Mouse (Mus musculus) CD8-positive naive resting alpha-beta T cell, adult 2 months (primary cell): ENCODE data around the gene Fbxl13.

Source experiments
- DNase-seq, 2 experiments: peaks; one replicate each; pipeline ENCODE4 v3.0.0; 2022; ENCODE audit warnings: low read depth in 2 of 2, low spot score in 2 of 2

The Fbxl13 gene

GRCm38 (mm10) chr5:21578136-21578535, 67.3 kb downstream of the Fbxl13 start:
- DNase-seq = no peak

- DNase-seq = no peak
These were observed 70.3 kb downstream of the Fbxl13 start for GRCm38 (mm10) chr5:21575210-21575550.

- DNase-seq = no peak
These were observed 70.8 kb downstream of the Fbxl13 start for GRCm38 (mm10) chr5:21574386-21575209.

- DNase-seq = no peak
These were observed 72.5 kb downstream of the Fbxl13 start for GRCm38 (mm10) chr5:21572764-21573416.

GRCm38 (mm10) chr5:21567784-21568183, 77.7 kb downstream of the Fbxl13 start:
- no peak for DNase-seq

GRCm38 (mm10) chr5:21565392-21566065, 79.9 kb downstream of the Fbxl13 start:
- no peak for DNase-seq

GRCm38 (mm10) chr5:21563936-21564335, 81.5 kb downstream of the Fbxl13 start:
- no peak for DNase-seq

- DNase-seq = no peak
These were observed 88.9 kb downstream of the Fbxl13 start for GRCm38 (mm10) chr5:21556502-21556901.

GRCm38 (mm10) chr5:21554732-21555131, 90.7 kb downstream of the Fbxl13 start:
- no peak for DNase-seq

GRCm38 (mm10) chr5:21553685-21554084, 91.7 kb downstream of the Fbxl13 start:
- DNase-seq = no peak

- DNase-seq = no peak
These were observed 98.4 kb downstream of the Fbxl13 start for GRCm38 (mm10) chr5:21547005-21547404.

- DNase-seq = no peak
These were observed 99.6 kb downstream of the Fbxl13 start for GRCm38 (mm10) chr5:21545786-21546185.

- no peak for DNase-seq
These were observed 100.2 kb downstream of the Fbxl13 start for GRCm38 (mm10) chr5:21545227-21545626.

- DNase-seq = no peak
These were observed 100.6 kb downstream of the Fbxl13 start for GRCm38 (mm10) chr5:21544821-21545220.

GRCm38 (mm10) chr5:21543409-21544201, 101.8 kb downstream of the Fbxl13 start, which contains the start of gene Lrrc17:
Gene Lrrc17, plus strand, starts transcription at chr5:21543559.
- no peak for DNase-seq

- DNase-seq = no peak
These were observed 103.2 kb downstream of the Fbxl13 start for GRCm38 (mm10) chr5:21542226-21542625.

- DNase-seq = no peak
These were observed 112.5 kb downstream of the Fbxl13 start for GRCm38 (mm10) chr5:21532921-21533320.

- no peak for DNase-seq
These were observed 113.3 kb downstream of the Fbxl13 start for GRCm38 (mm10) chr5:21532126-21532525.

- DNase-seq = no peak
These were observed 116.2 kb downstream of the Fbxl13 start for GRCm38 (mm10) chr5:21529110-21529720.

- DNase-seq = no peak
These were observed 117.2 kb downstream of the Fbxl13 start for GRCm38 (mm10) chr5:21528068-21528842.
